ENCODE assay signal across 24 mouse cellular contexts in genomic region chr12:4914441-4914840, GRCm38 (mm10).
"Had no signal": no experiment of that assay in that cellular context is flagged by ENCODE, and none has a peak within 500 bp of the region (broad histone marks: within the 10 kb centered on the region; RNA-seq: fewer than 3 reads in every experiment).

No protein-coding gene starts in this region.

- H3K27ac ChIP-seq: heart, adult 2 months; heart, embryonic 13.5 days; heart, embryonic 15.5 days; hindbrain, embryonic 13.5 days; hindbrain, embryonic 15.5 days; hindbrain, postnatal 0 days; kidney, embryonic 15.5 days; kidney, postnatal 0 days; layer of hippocampus, adult 2 months; left cerebral cortex, adult 2 months; limb, embryonic 10.5 days; limb, embryonic 12.5 days; liver, embryonic 13.5 days had no signal

- H3K27me3 ChIP-seq: heart, embryonic 13.5 days; heart, embryonic 15.5 days; hindbrain, embryonic 13.5 days; hindbrain, embryonic 15.5 days; kidney, embryonic 15.5 days; limb, embryonic 12.5 days; liver, embryonic 13.5 days had no signal

- H3K36me3 ChIP-seq: heart, embryonic 13.5 days; heart, embryonic 15.5 days; hindbrain, embryonic 13.5 days; hindbrain, embryonic 15.5 days; kidney, embryonic 15.5 days; limb, embryonic 10.5 days; limb, embryonic 12.5 days; liver, embryonic 13.5 days had no signal

- H3K4me3 ChIP-seq: heart, adult 2 months; heart, embryonic 13.5 days; heart, embryonic 15.5 days; hindbrain, embryonic 13.5 days; hindbrain, embryonic 15.5 days; kidney, embryonic 15.5 days; layer of hippocampus, adult 2 months; left cerebral cortex, adult 2 months; limb, embryonic 10.5 days; limb, embryonic 12.5 days; liver, embryonic 13.5 days had no signal

- H3K9ac ChIP-seq: heart, embryonic 13.5 days; heart, embryonic 15.5 days; hindbrain, embryonic 13.5 days; hindbrain, embryonic 15.5 days; kidney, embryonic 15.5 days; limb, embryonic 12.5 days; liver, embryonic 13.5 days had no signal

- DNase-seq: gastrocnemius, postnatal 14 days; gastrocnemius, postnatal 36 days; heart, adult 11 months; heart, adult 2 months; heart, postnatal 14 days; heart, postnatal 36 days; kidney, adult 11 months; kidney, adult 2 months; kidney, adult 9 months; kidney, postnatal 25 days; kidney, postnatal 4 days; liver; liver, embryonic 13.5 days had no signal

- H3K9me3 ChIP-seq: heart, embryonic 13.5 days; heart, embryonic 15.5 days; hindbrain, embryonic 13.5 days; hindbrain, embryonic 15.5 days; kidney, embryonic 15.5 days; limb, embryonic 10.5 days; limb, embryonic 12.5 days; liver, embryonic 13.5 days had no signal
